Mouse (Mus musculus): ENCODE measurements around the gene Foxn3. TPM values are rescaled to one million over a fixed set of nuclear protein-coding genes. Genes with fewer than 3 reads are reported as not detected.

The Foxn3 gene
- polyA plus RNA-seq, 1 experiment from 2014 or later, result 85.9 TPM

- no peaks in the 10 kb centered on the region for H3K27me3 ChIP-seq (replicated peaks)
- whole genome bisulfite sequencing, result 18% methylated on average over 5 of the region's 5 CpGs
- H3K4me1 ChIP-seq, result peaks cover 54% of the 10 kb centered on the region
- H3K4me3 ChIP-seq, result no peak overlapping the region
- no peaks in the 10 kb centered on the region for H3K36me3 ChIP-seq (replicated peaks)
- H3K9ac ChIP-seq, result no peak overlapping the region
- no peak overlapping the region for H3K27ac ChIP-seq
- 0 out of 2 replicates have a peak, but pooled peaks have one; percentile 10 for ATAC-seq (replicated peaks)
- H3K4me2 ChIP-seq, result 0 out of 2 replicates have a peak overlapping the region, but pooled peaks have one; percentile 0
- H3K9me3 ChIP-seq, result no peaks in the 10 kb centered on the region
Measured at GRCm38 (mm10) chr12:99230783-99231048, 332.7 kb downstream of the Foxn3 start.

- H3K4me2 ChIP-seq, result 0 out of 2 replicates have a peak overlapping the region, but pooled peaks have one; percentile 0
- H3K9ac ChIP-seq, result no peak overlapping the region
Measured at GRCm38 (mm10) chr12:99229973-99230782, 333.2 kb downstream of the Foxn3 start.

GRCm38 (mm10) chr12:99227313-99227952 lies 335.9 kb downstream of the Foxn3 start:
- Histone ChIP-seq H3K4me1 (peaks cover 46% of the 10 kb centered on the region), H3K27ac (no peak overlapping the region; the same call in 1 of the 2 replicates), H3K9ac (no peak overlapping the region), H3K4me2 (no peak overlapping the region), H3K27me3 (replicated peaks) (no peaks in the 10 kb centered on the region), H3K9me3 (no peaks in the 10 kb centered on the region), H3K36me3 (replicated peaks) (no peaks in the 10 kb centered on the region), H3K4me3 (no peak overlapping the region)
- WGBS, result 78% methylated on average over 6 of the region's 6 CpGs
- no peak for ATAC-seq (replicated peaks)

More at GRCm38 (mm10) chr12:99229973-99230782, 333.2 kb downstream of the Foxn3 start:
- Histone ChIP-seq H3K4me3 (no peak overlapping the region), H3K36me3 (replicated peaks) (no peaks in the 10 kb centered on the region), H3K27ac (no peak overlapping the region), H3K27me3 (replicated peaks) (no peaks in the 10 kb centered on the region), H3K4me1 (peaks cover 54% of the 10 kb centered on the region), H3K9me3 (no peaks in the 10 kb centered on the region)
- 11% methylated on average over 17 of the region's 17 CpGs for WGBS
- ATAC-seq (replicated peaks), result peak; percentile 52

- Histone ChIP-seq H3K27ac (no peak overlapping the region), H3K9me3 (no peaks in the 10 kb centered on the region), H3K27me3 (replicated peaks) (no peaks in the 10 kb centered on the region), H3K4me1 (peaks cover 49% of the 10 kb centered on the region), H3K4me3 (no peak overlapping the region), H3K4me2 (no peak overlapping the region), H3K9ac (no peak overlapping the region), H3K36me3 (replicated peaks) (no peaks in the 10 kb centered on the region)
- WGBS, result 67% methylated on average over 13 of the region's 13 CpGs
- no peak for ATAC-seq (replicated peaks)
Measured at GRCm38 (mm10) chr12:99224863-99225603, 338.3 kb downstream of the Foxn3 start.

- H3K27me3 ChIP-seq (replicated peaks), result no peaks in the 10 kb centered on the region
- H3K4me2 ChIP-seq, result no peak overlapping the region
- peak overlapping the region; percentile 39; the same call in 1 of the 2 replicates for H3K27ac ChIP-seq
- 17% methylated on average over 15 of the region's 15 CpGs for WGBS
- peaks cover 64% of the 10 kb centered on the region for H3K4me1 ChIP-seq
- no peaks in the 10 kb centered on the region for H3K36me3 ChIP-seq (replicated peaks)
- H3K4me3 ChIP-seq, result no peak overlapping the region
- 0 out of 2 replicates have a peak, but pooled peaks have one; percentile 18 for ATAC-seq (replicated peaks)
- H3K9ac ChIP-seq, result no peak overlapping the region
- no peaks in the 10 kb centered on the region for H3K9me3 ChIP-seq
Measured at GRCm38 (mm10) chr12:99221087-99221846, 342.1 kb downstream of the Foxn3 start.

- WGBS, result 11% methylated on average over 8 of the region's 8 CpGs
- ATAC-seq (replicated peaks), result peak; percentile 60
- Histone ChIP-seq H3K9me3 (no peaks in the 10 kb centered on the region), H3K27ac (peak overlapping the region; percentile 63; the same call in 1 of the 2 replicates), H3K4me2 (peak overlapping the region; percentile 19), H3K36me3 (replicated peaks) (no peaks in the 10 kb centered on the region), H3K27me3 (replicated peaks) (no peaks in the 10 kb centered on the region), H3K4me3 (no peak overlapping the region), H3K9ac (peak overlapping the region; percentile 12; the same call in 1 of the 2 replicates), H3K4me1 (peaks cover 69% of the 10 kb centered on the region)
Measured at GRCm38 (mm10) chr12:99220333-99220732, 343.0 kb downstream of the Foxn3 start.

- no peak overlapping the region for H3K4me3 ChIP-seq
- 15% methylated on average over 5 of the region's 5 CpGs for WGBS
- no peaks in the 10 kb centered on the region for H3K9me3 ChIP-seq
- peaks cover 69% of the 10 kb centered on the region for H3K4me1 ChIP-seq
- no peaks in the 10 kb centered on the region for H3K36me3 ChIP-seq (replicated peaks)
- no peaks in the 10 kb centered on the region for H3K27me3 ChIP-seq (replicated peaks)
- H3K4me2 ChIP-seq, result peak overlapping the region; percentile 19; the same call in 1 of the 2 replicates
- no peak overlapping the region for H3K9ac ChIP-seq
- 0 out of 2 replicates have a peak, but pooled peaks have one; percentile 25 for ATAC-seq (replicated peaks)
- H3K27ac ChIP-seq, result peak overlapping the region; percentile 63
Measured at GRCm38 (mm10) chr12:99219812-99220211, 343.6 kb downstream of the Foxn3 start.

GRCm38 (mm10) chr12:99217145-99217698 lies 346.2 kb downstream of the Foxn3 start:
- no peak for ATAC-seq (replicated peaks)
- no peak overlapping the region for H3K4me2 ChIP-seq
- 89% methylated on average over 7 of the region's 7 CpGs for WGBS

GRCm38 (mm10) chr12:99216341-99216761 lies 347.0 kb downstream of the Foxn3 start:
- Histone ChIP-seq H3K27me3 (replicated peaks) (no peaks in the 10 kb centered on the region), H3K9ac (no peak overlapping the region), H3K27ac (0 out of 2 replicates have a peak overlapping the region, but pooled peaks have one; percentile 6), H3K4me2 (no peak overlapping the region), H3K36me3 (replicated peaks) (no peaks in the 10 kb centered on the region), H3K4me1 (peaks cover 62% of the 10 kb centered on the region), H3K9me3 (no peaks in the 10 kb centered on the region), H3K4me3 (no peak overlapping the region)
- 42% methylated on average over 5 of the region's 5 CpGs for WGBS
- no peak for ATAC-seq (replicated peaks)

More at GRCm38 (mm10) chr12:99217145-99217698, 346.2 kb downstream of the Foxn3 start:
- peaks cover 70% of the 10 kb centered on the region for H3K4me1 ChIP-seq
- H3K27me3 ChIP-seq (replicated peaks), result no peaks in the 10 kb centered on the region
- no peak overlapping the region for H3K27ac ChIP-seq
- no peak overlapping the region for H3K4me3 ChIP-seq
- H3K9me3 ChIP-seq, result no peaks in the 10 kb centered on the region
- no peaks in the 10 kb centered on the region for H3K36me3 ChIP-seq (replicated peaks)
- H3K9ac ChIP-seq, result no peak overlapping the region

- Histone ChIP-seq H3K36me3 (replicated peaks) (no peaks in the 10 kb centered on the region), H3K9ac (no peak overlapping the region), H3K27ac (0 out of 2 replicates have a peak overlapping the region, but pooled peaks have one; percentile 6), H3K9me3 (no peaks in the 10 kb centered on the region), H3K4me2 (no peak overlapping the region), H3K4me1 (peaks cover 56% of the 10 kb centered on the region), H3K27me3 (replicated peaks) (no peaks in the 10 kb centered on the region), H3K4me3 (no peak overlapping the region)
- no peak for ATAC-seq (replicated peaks)
- WGBS, result 57% methylated on average over 11 of the region's 11 CpGs
Measured at GRCm38 (mm10) chr12:99215521-99216255, 347.7 kb downstream of the Foxn3 start.

- H3K4me2 ChIP-seq, result no peak overlapping the region
- ATAC-seq (replicated peaks), result no peak
- H3K4me1 ChIP-seq, result peaks cover 40% of the 10 kb centered on the region
- no peaks in the 10 kb centered on the region for H3K27me3 ChIP-seq (replicated peaks)
- no peaks in the 10 kb centered on the region for H3K36me3 ChIP-seq (replicated peaks)
- H3K9me3 ChIP-seq, result no peaks in the 10 kb centered on the region
- no peak overlapping the region for H3K27ac ChIP-seq
- 69% methylated on average over 5 of the region's 5 CpGs for WGBS
- H3K4me3 ChIP-seq, result no peak overlapping the region
- H3K9ac ChIP-seq, result no peak overlapping the region
Measured at GRCm38 (mm10) chr12:99214098-99214497, 349.3 kb downstream of the Foxn3 start.
